Mouse (Mus musculus) lung, postnatal 4 days (tissue): ENCODE data around the gene Pltp.
"Not testable (repeated sequence)": the region's sequence is repeated elsewhere in the genome, so short reads cannot be mapped to it uniquely, and the experiment has no call there.

Experiments
- DNase-seq, 2 experiments: peaks; one replicate each; pipeline ENCODE4 v3.0.0; 2021

Gene Pltp

DNA sequence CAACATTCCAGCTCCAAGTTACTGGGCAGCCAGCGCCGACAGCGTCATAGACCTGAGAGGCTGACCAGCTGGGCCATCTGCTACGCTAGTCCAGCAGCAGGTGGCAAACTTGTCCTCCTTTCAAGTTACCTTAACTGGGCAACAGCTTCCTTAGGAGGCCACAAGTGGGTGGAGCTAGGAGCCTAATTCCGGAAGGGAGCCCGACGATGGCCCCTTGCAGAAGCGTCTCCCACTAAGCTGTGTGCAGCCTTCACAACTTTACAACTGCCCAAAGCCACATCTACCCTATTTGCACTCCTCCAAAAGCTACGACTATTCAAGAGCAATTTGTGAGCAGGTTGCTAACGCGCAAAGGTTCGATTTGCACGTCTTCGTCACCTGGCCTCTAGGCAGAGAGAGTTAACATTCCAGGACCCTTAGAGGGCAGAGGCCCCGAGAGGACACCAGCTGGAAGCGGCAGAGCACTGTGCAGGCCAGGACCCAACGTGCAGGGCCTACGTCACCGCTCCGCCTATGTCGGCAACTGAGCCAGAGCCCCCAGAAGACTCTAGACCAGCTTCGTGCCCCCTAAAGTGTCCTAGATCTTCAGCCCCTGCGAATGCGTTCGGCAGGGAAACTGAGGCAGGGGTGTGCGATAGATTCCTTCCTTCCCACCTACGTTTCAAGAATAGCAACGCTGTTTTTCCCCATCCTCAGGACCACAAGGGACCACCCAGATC is 21.2 kb upstream of the Pltp start:
- DNase-seq, result peak; percentile 69 to 77

DNA sequence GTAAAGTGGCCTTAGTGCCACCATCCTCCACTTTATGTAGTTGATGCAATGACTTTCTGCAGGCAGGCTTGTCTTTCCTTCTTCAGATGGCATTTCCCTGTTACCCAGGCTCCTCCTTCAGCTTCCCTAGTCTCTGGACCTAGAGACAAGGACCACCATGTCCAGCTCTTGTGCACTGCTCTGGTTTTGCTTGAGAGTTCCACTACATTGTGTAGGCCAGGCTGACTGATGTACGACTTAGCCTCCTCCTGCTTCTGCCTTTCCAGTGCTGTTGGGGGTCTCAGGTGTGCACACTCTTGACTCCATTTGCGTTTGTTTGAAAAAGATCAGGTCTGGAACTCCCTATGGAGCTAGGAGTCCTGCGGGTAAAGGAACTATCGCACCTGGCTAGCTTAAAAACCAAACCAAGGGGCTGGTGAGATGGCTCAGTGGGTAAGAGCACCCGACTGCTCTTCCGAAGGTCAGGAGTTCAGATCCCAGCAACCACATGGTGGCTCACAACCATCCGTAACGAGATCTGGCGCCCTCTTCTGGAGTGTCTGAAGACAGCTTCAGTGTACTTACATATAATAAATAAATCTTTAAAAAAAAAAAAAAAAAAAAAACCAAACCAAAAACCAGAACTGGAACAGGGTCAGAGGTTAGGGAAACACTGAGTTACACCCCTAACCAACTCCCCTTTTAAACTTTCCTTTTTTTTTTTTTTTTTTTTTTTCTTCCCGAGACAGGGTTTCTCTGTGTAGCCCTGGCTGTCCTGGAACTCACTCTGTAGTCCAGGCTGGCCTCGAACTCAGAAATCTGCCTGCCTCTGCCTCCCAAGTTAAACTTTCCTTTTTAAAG is 20.1 kb upstream of the Pltp start:
- DNase-seq, result not testable (repeated sequence)

DNA sequence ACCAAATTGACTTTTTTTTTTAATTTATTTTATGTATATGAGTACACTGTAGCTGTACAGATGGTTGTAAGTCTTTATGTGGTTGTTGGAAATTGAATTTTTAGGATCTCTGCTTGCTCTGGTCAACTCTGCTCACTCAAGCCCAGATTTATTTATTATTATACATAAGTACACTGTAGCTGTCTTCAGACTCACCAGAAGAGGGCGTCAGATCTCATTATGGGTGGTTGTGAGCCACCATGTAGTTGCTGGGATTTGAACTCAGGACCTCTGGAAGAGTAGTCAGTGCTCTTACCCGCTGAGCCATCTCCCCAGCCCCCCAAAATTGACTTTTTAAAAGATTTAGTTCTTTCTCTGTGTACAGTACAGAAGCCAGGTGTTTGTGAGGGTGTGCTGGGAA is 18.1 kb upstream of the Pltp start:
- not testable (repeated sequence) for DNase-seq

DNA sequence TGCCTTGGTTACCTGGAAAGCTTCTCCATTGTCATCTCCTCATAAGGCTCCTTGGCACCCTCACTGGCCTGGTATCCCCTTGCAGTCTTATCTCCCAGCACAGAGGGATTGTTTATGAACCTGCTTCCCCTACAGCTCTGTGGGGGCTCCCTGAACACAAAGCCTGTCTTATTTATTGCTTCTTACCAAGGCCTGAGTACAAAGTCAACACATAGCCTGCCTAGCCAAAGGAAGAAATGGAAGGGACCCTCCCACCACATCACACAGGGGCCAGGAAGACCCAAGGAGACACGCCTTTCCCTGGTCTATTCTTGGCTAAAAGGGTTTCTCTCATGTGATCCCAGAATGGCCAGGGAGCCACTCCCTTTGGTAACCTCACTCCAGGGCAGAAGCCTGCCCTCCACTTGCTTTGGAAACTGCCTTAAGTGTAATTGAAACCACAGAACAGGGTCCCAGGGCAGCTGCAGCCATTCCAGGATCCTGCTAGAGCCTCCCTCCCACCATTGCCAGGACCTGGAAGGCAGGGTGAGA is 16.8 kb upstream of the Pltp start:
- peak; percentile 65 to 82 for DNase-seq

DNA sequence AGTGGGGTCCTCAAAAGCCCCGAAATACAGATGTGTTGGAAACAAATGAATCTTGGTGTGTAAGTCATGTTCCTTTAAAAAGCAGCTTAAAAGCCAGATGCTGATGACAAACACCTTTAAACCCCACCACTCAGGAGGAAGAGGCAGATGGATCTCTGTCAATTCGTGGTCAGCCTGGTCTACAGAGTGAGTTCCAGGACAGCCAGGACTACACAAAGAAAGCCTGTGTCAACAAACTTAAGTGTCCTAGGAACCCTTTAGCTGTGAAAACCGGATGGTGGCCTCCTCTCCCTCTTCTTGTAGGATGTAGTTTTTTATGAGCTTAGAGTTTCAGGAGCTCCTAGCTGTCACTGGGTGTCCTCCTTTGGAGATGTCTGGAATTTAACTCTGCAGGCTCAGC is 16.1 kb upstream of the Pltp start:
- no peak for DNase-seq

DNA sequence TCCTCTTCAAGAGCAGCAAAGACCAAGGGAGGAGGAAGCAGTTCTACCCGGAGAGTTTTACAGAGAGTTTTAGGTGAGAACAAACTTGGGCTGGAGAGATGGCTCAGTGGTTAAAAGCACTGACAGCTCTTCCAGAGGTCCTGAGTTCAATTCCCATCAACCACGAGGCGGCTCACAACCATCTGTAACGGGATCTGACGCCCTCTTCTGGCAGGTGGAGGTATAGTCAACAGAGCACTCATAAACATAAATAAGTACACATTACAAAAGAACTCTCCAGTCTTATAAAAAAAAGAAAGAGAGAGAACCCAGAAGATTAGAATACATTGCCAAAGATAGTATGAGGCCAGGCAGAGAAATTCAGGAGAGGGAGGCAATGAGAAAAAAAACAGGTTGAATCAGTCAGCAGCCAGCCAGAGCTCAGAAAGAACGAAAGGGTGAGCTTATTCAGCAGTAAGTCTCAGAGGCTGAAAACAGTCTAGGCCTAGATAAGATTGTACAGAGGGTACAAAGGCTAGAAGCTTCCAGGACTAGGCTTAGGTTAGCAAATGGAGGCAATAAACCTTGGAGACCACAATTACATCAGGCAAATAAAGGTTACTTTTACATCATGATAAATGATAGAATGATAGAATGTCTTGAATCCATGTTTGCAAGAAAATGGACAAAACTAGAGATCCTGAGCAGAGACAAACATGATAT is 14.2 kb upstream of the Pltp start:
- no peak for DNase-seq

DNA sequence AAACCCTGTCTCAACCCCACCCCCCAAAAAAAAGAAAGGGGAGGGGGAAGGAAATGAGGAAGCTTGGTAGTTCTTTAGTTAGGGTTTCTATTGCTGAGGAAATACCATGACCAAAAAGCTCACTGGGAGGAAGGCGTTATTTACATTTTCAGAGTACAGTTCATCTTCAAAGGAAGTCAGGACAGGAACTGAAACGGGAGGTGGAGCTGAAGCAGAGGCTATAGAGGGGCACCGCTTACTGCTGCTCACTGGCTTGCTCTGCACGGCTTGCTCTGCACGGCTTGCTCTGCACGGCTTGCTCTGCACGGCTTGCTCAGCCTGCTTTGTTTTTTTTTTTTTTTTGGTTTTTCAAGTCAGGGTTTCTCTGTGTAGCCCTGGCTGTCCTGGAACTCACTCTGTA is 11.0 kb upstream of the Pltp start:
- peak; percentile 43 to 57 for DNase-seq

DNA sequence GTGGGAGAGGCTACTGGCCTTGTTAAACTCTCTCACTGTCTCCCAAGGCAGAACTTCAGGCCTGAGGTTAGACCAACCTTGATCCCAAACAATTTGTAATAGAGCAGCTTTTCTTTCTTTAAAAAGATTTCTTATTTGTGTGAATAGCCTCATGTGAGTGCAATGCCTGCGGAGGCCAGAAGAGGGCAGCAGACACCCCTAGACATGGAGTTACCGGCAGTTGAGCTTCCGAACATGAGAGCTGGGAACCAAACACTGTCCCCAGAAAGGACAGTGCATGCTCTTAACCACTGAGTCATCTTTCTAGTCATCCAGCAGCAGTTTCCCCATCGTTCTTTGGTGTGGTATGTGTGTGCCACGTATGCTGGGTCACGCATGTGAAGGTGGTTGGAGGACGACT is 10.1 kb upstream of the Pltp start:
- DNase-seq, result no peak

DNA sequence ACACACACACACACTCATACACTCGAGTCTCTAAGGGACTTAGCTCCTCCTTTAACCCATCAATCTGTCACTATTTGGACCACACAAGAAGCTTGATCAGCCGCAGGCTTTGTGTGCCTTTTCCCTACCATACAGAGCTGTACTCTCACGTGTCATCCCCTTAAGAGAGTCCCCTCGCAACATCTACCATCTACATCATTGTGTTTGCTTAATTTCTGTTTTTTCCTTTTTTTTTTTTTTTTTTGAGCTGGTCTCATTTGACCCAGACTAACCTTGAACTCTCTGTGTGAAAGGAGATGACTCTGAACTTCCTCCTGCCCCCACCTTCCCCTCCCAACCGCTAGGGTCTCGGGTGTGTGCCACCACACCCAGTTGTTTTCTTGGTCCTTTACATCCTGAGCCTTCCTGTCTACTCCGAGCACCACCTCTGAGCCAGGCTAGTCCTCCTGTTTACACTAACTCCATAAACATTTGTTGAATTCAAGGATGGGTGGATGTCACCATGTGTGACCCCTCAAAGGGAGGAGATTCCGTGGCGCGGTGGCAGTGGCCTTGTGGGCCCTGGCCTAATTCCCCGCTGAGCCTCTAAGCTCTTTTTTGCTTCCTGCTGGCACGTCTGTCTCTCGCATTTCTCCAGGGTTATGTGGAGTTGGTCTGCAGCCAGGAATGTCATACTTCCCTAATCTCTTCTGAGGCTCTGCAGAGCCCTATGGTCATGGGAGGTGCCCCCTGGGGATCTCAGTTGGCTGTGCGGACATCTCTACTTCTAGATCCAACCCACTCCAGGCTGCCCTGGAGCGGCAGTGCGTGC is 9.4 kb upstream of the Pltp start:
- peak; percentile 83 to 91 for DNase-seq

DNA sequence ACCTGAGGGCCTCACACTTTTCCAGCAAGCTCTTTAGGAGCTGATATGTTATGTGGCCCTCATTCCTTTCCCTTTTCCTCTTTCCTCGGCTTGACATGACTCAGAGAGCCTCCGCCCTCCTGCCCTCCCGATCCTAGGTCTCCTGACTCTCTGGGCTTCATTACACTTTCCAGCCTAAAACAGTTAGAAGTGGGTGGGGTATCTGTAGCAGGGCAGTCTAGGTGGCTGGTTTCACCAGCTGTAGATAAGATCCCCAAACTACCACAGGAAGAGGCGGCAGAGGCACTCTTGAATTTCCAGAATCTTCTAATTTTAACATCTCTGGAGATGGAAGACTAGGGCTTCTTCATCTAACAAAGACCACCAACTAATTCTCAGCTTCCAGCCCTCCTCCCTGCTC is 7.1 kb upstream of the Pltp start:
- no peak for DNase-seq

DNA sequence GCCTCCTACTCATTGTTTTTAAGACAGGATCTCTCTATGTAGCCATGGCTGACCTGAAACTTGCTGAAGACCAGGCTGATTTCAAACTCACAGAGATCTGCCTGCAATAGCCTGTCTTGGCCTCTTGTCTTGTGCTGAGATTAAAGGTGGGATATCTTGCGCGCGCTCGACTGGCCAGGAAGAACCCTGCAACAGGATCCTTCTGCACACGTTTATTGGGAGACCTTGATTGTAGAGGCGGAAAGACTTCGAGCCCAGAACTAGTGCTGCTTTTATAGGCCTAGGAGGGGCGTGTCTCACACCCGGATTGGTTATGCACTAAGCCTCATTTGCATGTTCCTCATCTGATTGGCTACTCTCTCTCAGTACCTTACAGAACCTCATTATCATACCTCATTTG is 5.9 kb upstream of the Pltp start:
- DNase-seq, result not testable (repeated sequence)

DNA sequence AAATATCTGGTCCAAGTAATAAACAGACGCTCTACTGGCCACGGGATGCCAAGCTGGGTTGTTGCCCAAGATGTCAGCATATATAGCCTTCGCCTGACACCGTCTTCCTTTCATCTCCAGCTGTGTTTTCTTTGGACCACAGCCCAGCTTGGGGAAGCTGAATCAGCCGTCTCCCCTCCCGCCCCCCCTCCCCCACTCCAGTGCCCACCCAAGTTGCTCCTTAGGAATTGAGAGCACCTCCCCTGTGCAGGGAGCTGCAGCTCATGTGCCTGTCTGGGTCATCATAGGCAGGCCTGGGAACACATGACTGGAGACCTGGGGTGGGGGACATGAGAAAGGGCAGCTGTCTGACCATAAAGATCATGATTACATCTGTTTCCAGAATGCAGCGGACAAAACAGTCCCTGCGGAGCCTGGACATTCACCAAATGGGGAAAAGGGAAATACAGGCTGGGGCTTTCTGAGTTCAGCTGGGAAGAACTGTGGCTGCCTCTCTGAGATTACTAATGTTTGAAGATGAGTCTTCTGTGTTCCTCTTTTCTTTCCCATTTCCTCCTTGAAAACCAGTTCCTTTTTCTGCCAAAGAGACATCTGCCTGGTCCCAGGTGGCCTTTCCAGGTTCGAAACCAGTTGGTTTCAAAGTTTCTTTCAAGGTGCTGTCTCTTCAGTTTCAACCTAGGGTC is 4.8 kb upstream of the Pltp start:
- DNase-seq, result peak; percentile 87 to 92

DNA sequence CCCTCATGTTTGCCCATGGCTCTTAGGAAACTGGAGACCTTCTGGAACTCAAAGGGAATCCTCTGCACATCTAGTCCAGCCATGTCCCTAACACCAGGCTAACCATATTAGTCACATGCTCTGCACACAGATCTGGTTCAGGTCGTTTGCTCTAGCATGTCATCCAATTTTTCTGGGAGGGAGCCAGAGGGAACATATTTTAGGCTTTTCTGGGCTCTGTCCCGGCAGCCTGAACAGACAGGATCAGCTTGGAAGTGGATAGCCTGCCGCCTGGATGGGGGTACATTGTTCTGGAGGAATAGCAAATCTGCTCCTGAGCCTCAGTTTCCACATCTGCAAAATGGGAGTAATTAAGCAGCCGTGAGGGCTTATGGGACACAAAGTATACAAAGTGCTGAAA is 3.6 kb upstream of the Pltp start:
- no peak for DNase-seq

DNA sequence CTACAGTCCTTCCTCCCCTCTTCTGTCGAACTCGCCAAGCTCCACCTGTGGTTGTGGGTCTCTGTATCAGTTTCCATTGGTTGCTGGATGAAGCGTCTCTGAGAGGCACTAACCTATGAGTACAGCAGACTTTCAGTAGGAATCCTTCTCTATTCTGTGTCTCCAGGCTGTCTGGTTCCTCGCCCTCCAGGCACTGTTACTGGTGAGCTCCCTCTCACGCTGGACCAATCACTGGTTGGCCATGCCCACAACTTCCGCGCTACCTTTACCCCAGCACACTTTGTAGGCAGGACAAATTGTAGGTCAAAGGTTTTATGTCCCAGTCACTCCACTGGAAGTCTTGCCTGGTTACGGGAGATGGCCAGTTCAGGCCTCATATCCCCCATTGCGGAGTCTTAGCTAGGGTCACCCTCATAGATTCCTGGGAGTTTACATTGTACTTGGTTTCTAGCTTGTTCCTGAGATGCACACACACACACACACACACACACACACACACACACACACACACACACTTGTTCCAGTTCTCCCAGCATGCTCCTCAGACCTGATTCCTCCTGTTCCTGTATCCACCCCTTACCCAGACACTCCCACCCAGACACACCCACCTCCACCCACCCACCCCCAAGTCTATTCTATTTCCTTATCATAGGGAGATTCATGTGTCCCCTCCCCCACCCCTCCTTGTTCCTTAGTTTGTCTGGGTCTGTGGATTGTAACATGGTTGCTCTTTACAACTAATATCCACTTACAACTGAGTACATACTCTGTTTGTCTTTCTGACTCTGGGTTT is 2.3 kb upstream of the Pltp start:
- DNase-seq, result no peak

DNA sequence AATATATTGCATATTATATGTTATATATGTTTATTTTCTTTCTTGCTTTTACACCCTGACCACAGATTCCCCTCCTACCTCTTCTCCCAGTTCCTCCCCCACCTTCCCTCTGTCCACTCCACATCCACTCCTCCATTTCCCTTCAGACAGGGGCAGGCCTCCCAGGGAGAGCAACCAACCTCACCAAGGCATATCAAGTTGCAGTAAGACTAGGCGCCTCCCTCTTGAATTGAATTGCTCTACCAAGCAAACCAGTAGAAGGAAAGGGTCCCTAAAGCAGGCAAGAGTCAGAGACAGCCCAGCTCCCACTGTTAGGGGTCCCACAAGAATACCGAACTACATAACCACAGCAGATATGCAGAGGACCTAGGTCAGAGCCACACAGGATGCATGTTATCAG is 1.6 kb upstream of the Pltp start:
- no peak for DNase-seq

DNA sequence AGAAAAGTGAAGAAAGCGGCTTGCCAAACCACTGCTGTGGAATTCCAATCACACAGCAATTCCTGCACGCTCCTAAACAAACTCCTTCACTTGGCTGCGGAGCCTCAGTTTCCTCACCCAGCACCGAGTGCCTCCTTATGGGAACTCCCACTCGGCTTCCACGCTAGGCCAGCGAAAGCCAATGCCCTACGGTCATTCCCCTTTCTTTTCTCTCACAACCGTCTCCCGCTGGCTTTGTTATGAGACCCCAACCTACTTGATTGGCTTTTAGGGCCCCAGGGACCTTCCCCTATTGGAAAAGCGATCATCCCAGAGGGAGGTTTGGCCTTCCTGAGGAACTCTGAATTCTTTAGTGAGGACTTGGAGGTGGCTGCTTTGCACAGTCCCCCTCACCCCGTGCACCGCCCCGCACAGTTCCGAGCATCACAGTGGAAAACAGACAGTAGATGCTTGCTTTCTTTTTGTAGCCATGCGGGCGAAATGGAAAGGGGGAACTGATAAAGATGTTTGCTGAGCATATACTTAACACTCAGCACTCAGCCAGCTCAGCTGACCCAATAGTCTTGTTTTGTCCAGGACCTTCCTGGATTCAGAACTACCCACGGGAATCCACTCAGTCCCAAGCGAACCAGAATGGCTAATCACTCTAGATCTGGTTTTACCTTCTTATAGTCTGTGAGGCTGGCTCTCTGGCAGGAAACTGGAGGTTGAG is 487 bp upstream of the Pltp start:
- no peak for DNase-seq

DNA sequence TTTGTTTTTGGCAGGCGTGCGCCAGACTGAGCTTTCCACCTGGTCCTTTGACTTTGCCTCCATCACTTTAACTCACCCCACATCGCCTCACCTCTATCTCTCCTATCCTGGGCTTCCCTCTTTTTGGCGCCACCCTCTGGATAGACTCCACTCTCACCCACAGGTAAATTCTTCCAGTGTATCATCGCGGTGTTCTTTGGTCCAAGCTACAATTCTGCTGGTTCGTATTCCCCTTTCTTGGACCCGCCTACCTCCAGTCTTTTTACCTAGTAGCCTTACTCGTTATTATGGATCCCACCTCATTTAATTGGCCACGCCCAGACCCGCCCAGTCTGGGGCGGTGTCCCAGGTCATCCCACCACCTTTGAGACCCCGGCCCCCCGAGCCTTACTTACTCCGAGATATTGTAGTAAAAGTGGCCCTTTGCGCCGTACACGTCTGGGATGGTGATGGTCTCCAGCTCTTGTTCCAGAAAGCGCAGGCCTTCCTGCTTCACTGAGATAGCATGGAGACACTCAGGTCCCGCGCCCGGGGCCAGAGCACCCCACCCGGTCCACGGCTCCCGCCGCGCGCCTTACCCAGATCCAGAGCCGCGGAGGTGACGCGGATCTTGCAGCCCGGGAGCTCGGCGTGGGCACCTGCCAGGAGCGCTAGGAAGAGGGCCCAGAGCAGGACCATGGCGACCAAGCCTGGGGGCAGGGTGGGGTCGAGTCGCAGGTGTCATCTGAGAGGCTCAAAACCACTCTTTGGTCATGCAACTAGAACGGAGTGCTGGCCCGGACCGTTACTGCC is 1.0 kb downstream of the Pltp start:
- peak; percentile 27 to 50 for DNase-seq

DNA sequence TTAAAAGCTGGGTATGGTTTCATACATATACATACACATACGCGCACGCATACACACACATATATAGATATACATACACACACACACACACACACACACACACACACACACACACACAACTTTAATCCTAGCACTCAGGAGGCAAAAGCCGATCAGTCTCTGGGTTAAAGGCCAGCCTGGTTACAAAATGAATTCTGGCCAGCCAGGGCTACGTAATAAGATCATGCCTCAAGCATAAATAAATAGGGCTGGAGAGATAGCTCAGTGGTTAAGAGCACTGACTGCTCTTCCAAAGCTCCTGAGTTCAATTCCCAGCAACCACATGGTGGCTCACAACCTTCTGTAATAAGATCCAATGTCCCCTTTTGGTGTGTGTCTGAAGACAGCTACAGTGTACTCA is 1.9 kb downstream of the Pltp start:
- not testable (repeated sequence) for DNase-seq

DNA sequence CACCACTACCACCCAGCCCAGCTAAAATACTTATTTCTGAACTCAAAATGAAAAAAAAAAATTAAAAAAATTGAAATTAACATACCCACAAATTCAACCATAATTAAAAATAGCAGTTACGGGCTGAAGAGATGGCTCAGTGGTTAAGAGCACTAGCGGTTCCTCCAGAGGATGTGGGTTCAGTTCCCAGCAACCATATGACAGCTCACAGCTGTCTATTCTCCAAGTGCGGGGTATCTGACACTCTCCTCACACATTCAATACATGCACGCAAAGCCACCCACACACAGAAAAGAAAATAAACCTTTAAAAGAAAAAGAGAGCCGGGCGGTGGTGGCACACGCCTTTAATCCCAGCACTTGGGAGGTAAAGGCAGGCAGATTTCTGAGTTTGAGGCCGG is 7.5 kb downstream of the Pltp start:
- DNase-seq, result no peak

DNA sequence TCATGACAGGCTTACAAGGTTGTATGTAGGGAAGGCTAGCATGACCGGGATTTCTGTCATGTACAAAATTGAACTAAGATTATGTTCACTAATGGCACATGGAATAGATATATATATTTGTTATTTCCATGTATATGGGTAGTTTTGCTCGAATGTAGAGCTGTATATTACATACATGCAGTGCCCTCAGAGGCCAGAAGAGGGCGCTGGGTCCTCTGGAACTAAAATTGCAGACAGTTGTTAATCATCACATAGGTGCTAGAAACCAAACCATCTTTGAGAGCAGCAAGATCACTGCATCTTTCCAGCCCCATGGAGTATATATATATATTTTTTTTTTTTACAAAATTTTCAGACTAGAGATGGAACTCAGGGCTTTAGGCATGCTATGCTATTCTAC is 11.7 kb downstream of the Pltp start:
- no peak for DNase-seq
